25 mouse cellular contexts compared by ENCODE assay signal in the genomic region with DNA sequence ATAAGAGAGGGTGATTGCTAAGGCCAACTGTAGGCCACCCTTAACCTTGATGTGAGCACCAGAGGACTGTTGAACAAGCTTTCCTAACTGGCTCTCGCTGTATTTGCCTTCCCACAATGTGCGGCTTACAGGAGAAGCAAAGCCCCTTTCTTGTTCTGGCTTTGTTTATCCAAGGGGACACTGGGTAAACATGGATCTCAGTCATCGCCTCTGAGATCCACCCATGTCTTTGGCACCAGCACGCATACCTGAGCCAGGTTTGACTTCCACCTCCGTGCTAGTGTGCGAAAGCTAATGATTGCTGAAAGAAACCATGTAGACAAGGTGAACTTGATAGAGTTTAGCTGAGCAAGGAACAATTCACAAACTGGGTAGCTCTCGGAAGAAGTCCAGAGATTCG. TPM values are rescaled to one million over a fixed set of nuclear protein-coding genes. Genes with fewer than 3 reads are reported as not detected.
"Had no signal": no experiment of that assay in that cellular context is flagged by ENCODE, and none has a peak within 500 bp of the region (broad histone marks: within the 10 kb centered on the region; RNA-seq: fewer than 3 reads in every experiment).

No protein-coding gene starts in this region.

- H3K4me2 ChIP-seq: heart, embryonic 12.5 days; hindbrain, embryonic 12.5 days; hindbrain, embryonic 14.5 days; intestine, embryonic 15.5 days; limb, embryonic 12.5 days had no signal

- H3K4me3 ChIP-seq: gastrocnemius, adult 2 months; heart, embryonic 10.5 days; heart, embryonic 12.5 days; hindbrain, embryonic 10.5 days; hindbrain, embryonic 12.5 days; intestine, embryonic 15.5 days; layer of hippocampus, adult 2 months; left cerebral cortex, adult 2 months; limb, embryonic 10.5 days; limb, embryonic 12.5 days had no signal

- ATAC-seq: hindbrain, embryonic 16.5 days; inflammation-experienced regulatory T-cells, adult 6 months; intestine, embryonic 15.5 days; intestine, postnatal 0 days had no signal

- H3K9ac ChIP-seq: heart, embryonic 12.5 days; hindbrain, embryonic 12.5 days; hindbrain, embryonic 14.5 days; intestine, embryonic 15.5 days; limb, embryonic 12.5 days had no signal

- H3K4me1 ChIP-seq: heart, embryonic 10.5 days; heart, embryonic 12.5 days; hindbrain, embryonic 10.5 days; hindbrain, embryonic 12.5 days; intestine, embryonic 15.5 days had no signal

- H3K27me3 ChIP-seq: heart, embryonic 12.5 days; hindbrain, embryonic 12.5 days; intestine, embryonic 15.5 days; limb, embryonic 12.5 days had no signal

- DNase-seq: gastrocnemius, adult 2 months; gastrocnemius, postnatal 10 days; gastrocnemius, postnatal 25 days; heart, adult 18-20 months; heart, postnatal 10 days; heart, postnatal 4 days; kidney, adult 18-20 months; kidney, adult 8-10 months; kidney, postnatal 10 days; kidney, postnatal 25 days; kidney, postnatal 4 days; liver had no signal

- H3K36me3 ChIP-seq: heart, embryonic 10.5 days; heart, embryonic 12.5 days; hindbrain, embryonic 10.5 days; hindbrain, embryonic 12.5 days; intestine, embryonic 15.5 days; limb, embryonic 10.5 days; limb, embryonic 12.5 days had no signal

- H3K27ac ChIP-seq: gastrocnemius, adult 2 months; heart, embryonic 10.5 days; hindbrain, embryonic 10.5 days; hindbrain, embryonic 12.5 days; hindbrain, embryonic 14.5 days; intestine, embryonic 15.5 days; layer of hippocampus, adult 2 months; left cerebral cortex, adult 2 months; limb, embryonic 10.5 days; limb, embryonic 12.5 days had no signal

- H3K9me3 ChIP-seq: heart, embryonic 10.5 days; heart, embryonic 12.5 days; hindbrain, embryonic 10.5 days; hindbrain, embryonic 12.5 days; intestine, embryonic 15.5 days; limb, embryonic 10.5 days; limb, embryonic 12.5 days had no signal

RNA-seq across cellular contexts. Expression of gene Ildr1, which starts 49.8 kb away (rescaled TPM):
- polyA plus RNA-seq: heart, embryonic 12.5 days had no signal
